Mouse (Mus musculus): ENCODE results near the gene Sumo1. TPM values are rescaled to one million over a fixed set of nuclear protein-coding genes. Genes with fewer than 3 reads are reported as not detected.
A peak's percentile ranks its signal among the peaks of the same experiment; 100 is the strongest.

Gene Sumo1
- polyA plus RNA-seq, 1 experiment, result 2.2 TPM

- H3K4me3 ChIP-seq (ENCODE audit: low read depth, low read length), result no peak overlapping the region
- no peaks in the 10 kb centered on the region for H3K36me3 ChIP-seq (ENCODE audit: control insufficient read depth, insufficient read depth, low read length)
- WGBS, result 73% methylated on average over 7 of the region's 7 CpGs
- peaks cover 13% of the 10 kb centered on the region; the same call in 1 of the 2 replicates for H3K4me1 ChIP-seq (ENCODE audit: control insufficient read depth, insufficient read depth, insufficient read length, low read length)
- H3K27ac ChIP-seq (ENCODE audit: insufficient read depth, low read depth, low read length), result no peak overlapping the region
- H3K27me3 ChIP-seq (ENCODE audit: control insufficient read depth, insufficient read depth, low read length), result no peaks in the 10 kb centered on the region; the same call in 1 of the 2 replicates
- TF ChIP-seq CTCF (IDR thresholded peaks at IDR 0.05; ENCODE audit: extremely low read depth, insufficient read length, insufficient replicate concordance, low read depth, low read length), result no peak
- TF ChIP-seq POLR2A (IDR thresholded peaks at IDR 0.05; ENCODE audit: low read depth, low read length), result no peak
Observed at GRCm38 (mm10) chr1:59607071-59607470, 63.6 kb downstream of the Sumo1 start.

- Histone ChIP-seq H3K27me3 (ENCODE audit: control insufficient read depth, insufficient read depth, low read length) (no peaks in the 10 kb centered on the region), H3K27ac (ENCODE audit: insufficient read depth, low read depth, low read length) (no peak overlapping the region), H3K4me1 (ENCODE audit: control insufficient read depth, insufficient read depth, insufficient read length, low read length) (peaks cover 13% of the 10 kb centered on the region; the same call in 1 of the 2 replicates), H3K36me3 (ENCODE audit: control insufficient read depth, insufficient read depth, low read length) (no peaks in the 10 kb centered on the region), H3K4me3 (ENCODE audit: low read depth, low read length) (no peak overlapping the region)
- 93% methylated on average over 13 of the region's 13 CpGs for WGBS
- no peak for TF ChIP-seq CTCF (IDR thresholded peaks at IDR 0.05; ENCODE audit: extremely low read depth, insufficient read length, insufficient replicate concordance, low read depth, low read length)
- TF ChIP-seq POLR2A (IDR thresholded peaks at IDR 0.05; ENCODE audit: low read depth, low read length), result no peak
Observed at GRCm38 (mm10) chr1:59606479-59606878, 64.2 kb downstream of the Sumo1 start.

GRCm38 (mm10) chr1:59603893-59604292 is 66.7 kb downstream of the Sumo1 start:
- 52% methylated on average over 11 of the region's 11 CpGs for WGBS
- Histone ChIP-seq H3K4me3 (ENCODE audit: low read depth, low read length) (no peak overlapping the region), H3K36me3 (ENCODE audit: control insufficient read depth, insufficient read depth, low read length) (no peaks in the 10 kb centered on the region), H3K4me1 (ENCODE audit: control insufficient read depth, insufficient read depth, insufficient read length, low read length) (peaks cover 10% of the 10 kb centered on the region; the same call in 1 of the 2 replicates), H3K27ac (ENCODE audit: insufficient read depth, low read depth, low read length) (no peak overlapping the region), H3K27me3 (ENCODE audit: control insufficient read depth, insufficient read depth, low read length) (no peaks in the 10 kb centered on the region)
- TF ChIP-seq POLR2A (IDR thresholded peaks at IDR 0.05; ENCODE audit: low read depth, low read length) (no peak), CTCF (IDR thresholded peaks at IDR 0.05; ENCODE audit: extremely low read depth, insufficient read length, insufficient replicate concordance, low read depth, low read length) (peak; percentile 29; the same call in 1 of the 2 replicates)

- Histone ChIP-seq H3K4me1 (ENCODE audit: control insufficient read depth, insufficient read depth, insufficient read length, low read length) (peaks cover 8% of the 10 kb centered on the region; the same call in 1 of the 2 replicates), H3K27ac (ENCODE audit: insufficient read depth, low read depth, low read length) (no peak overlapping the region), H3K36me3 (ENCODE audit: control insufficient read depth, insufficient read depth, low read length) (no peaks in the 10 kb centered on the region), H3K27me3 (ENCODE audit: control insufficient read depth, insufficient read depth, low read length) (no peaks in the 10 kb centered on the region), H3K4me3 (ENCODE audit: low read depth, low read length) (no peak overlapping the region)
- WGBS, result 69% methylated on average over 2 of the region's 2 CpGs
- TF ChIP-seq POLR2A (IDR thresholded peaks at IDR 0.05; ENCODE audit: low read depth, low read length) (no peak), CTCF (IDR thresholded peaks at IDR 0.05; ENCODE audit: extremely low read depth, insufficient read length, insufficient replicate concordance, low read depth, low read length) (no peak)
Observed at GRCm38 (mm10) chr1:59603417-59603712, 67.3 kb downstream of the Sumo1 start.

GRCm38 (mm10) chr1:59602531-59603416 is 67.9 kb downstream of the Sumo1 start:
- peak overlapping the region; percentile 56 for H3K27ac ChIP-seq (ENCODE audit: insufficient read depth, low read depth, low read length)
- WGBS, result 56% methylated on average over 11 of the region's 11 CpGs

GRCm38 (mm10) chr1:59595609-59596008 is 75.0 kb downstream of the Sumo1 start:
- no peak overlapping the region for H3K27ac ChIP-seq (ENCODE audit: insufficient read depth, low read depth, low read length)
- no peaks in the 10 kb centered on the region; the same call in 1 of the 2 replicates for H3K4me1 ChIP-seq (ENCODE audit: control insufficient read depth, insufficient read depth, insufficient read length, low read length)
- no peaks in the 10 kb centered on the region for H3K27me3 ChIP-seq (ENCODE audit: control insufficient read depth, insufficient read depth, low read length)
- H3K36me3 ChIP-seq (ENCODE audit: control insufficient read depth, insufficient read depth, low read length), result no peaks in the 10 kb centered on the region
- no peak overlapping the region for H3K4me3 ChIP-seq (ENCODE audit: low read depth, low read length)
- no peak for TF ChIP-seq CTCF (IDR thresholded peaks at IDR 0.05; ENCODE audit: extremely low read depth, insufficient read length, insufficient replicate concordance, low read depth, low read length)
- no peak for TF ChIP-seq POLR2A (IDR thresholded peaks at IDR 0.05; ENCODE audit: low read depth, low read length)
- WGBS, result 89% methylated on average over 9 of the region's 9 CpGs

More at GRCm38 (mm10) chr1:59602531-59603416, 67.9 kb downstream of the Sumo1 start:
- 0 out of 2 replicates have a peak, but pooled peaks cover 3% of the 10 kb centered on the region for H3K4me1 ChIP-seq (ENCODE audit: control insufficient read depth, insufficient read depth, insufficient read length, low read length)
- no peaks in the 10 kb centered on the region for H3K36me3 ChIP-seq (ENCODE audit: control insufficient read depth, insufficient read depth, low read length)
- H3K27me3 ChIP-seq (ENCODE audit: control insufficient read depth, insufficient read depth, low read length), result no peaks in the 10 kb centered on the region
- TF ChIP-seq POLR2A (IDR thresholded peaks at IDR 0.05; ENCODE audit: low read depth, low read length) (no peak), CTCF (IDR thresholded peaks at IDR 0.05; ENCODE audit: extremely low read depth, insufficient read length, insufficient replicate concordance, low read depth, low read length) (no peak)
- H3K4me3 ChIP-seq (ENCODE audit: low read depth, low read length), result no peak overlapping the region

GRCm38 (mm10) chr1:59594586-59595266 is 75.9 kb downstream of the Sumo1 start:
- WGBS, result 93% methylated on average over 11 of the region's 11 CpGs
- H3K4me3 ChIP-seq (ENCODE audit: low read depth, low read length), result no peak overlapping the region
- H3K4me1 ChIP-seq (ENCODE audit: control insufficient read depth, insufficient read depth, insufficient read length, low read length), result no peaks in the 10 kb centered on the region; the same call in 1 of the 2 replicates
- H3K27me3 ChIP-seq (ENCODE audit: control insufficient read depth, insufficient read depth, low read length), result no peaks in the 10 kb centered on the region
- H3K27ac ChIP-seq (ENCODE audit: insufficient read depth, low read depth, low read length), result no peak overlapping the region
- H3K36me3 ChIP-seq (ENCODE audit: control insufficient read depth, insufficient read depth, low read length), result no peaks in the 10 kb centered on the region
- no peak for TF ChIP-seq CTCF (IDR thresholded peaks at IDR 0.05; ENCODE audit: extremely low read depth, insufficient read length, insufficient replicate concordance, low read depth, low read length)
- no peak for TF ChIP-seq POLR2A (IDR thresholded peaks at IDR 0.05; ENCODE audit: low read depth, low read length)

All from small intestine, adult 2 months (tissue).